Mouse (Mus musculus) stomach, postnatal 0 days (tissue): ENCODE measurements around the gene Zdhhc1. TPM values are rescaled to one million over a fixed set of nuclear protein-coding genes. Genes with fewer than 3 reads are reported as not detected.

ENCODE experiments used
- ATAC-seq: fragments of 200-750 bp; cut with Nextera tagmentation; 2 replicates; pipeline ENCODE4 v1.8.0; 2017; ENCODE audit not compliant: low FRiP score, low TSS enrichment
- DNase-seq: peaks from one replicate; pipeline ENCODE4 v3.0.0-alpha.2; 2016; ENCODE audit warnings: low spot score
- H3K27ac ChIP-seq: fragments of 300-500 bp; sonication (generic); replicated peaks from 2 replicates; pipeline ENCODE4 v1.5.1; 2014; ENCODE audit warnings: mild to moderate bottlenecking, control low read depth
- H3K27me3 ChIP-seq: fragments of 300-500 bp; sonication (generic); 2 replicates; pipeline ENCODE4 v1.6.1; 2014; ENCODE audit warnings: low read length; ENCODE audit not compliant: control insufficient read depth, insufficient read depth
- H3K36me3 ChIP-seq: fragments of 300-500 bp; sonication (generic); 2 replicates; pipeline ENCODE4 v1.6.1; 2014; ENCODE audit warnings: low read length, mixed read lengths; ENCODE audit not compliant: control insufficient read depth, insufficient read depth
- H3K4me1 ChIP-seq: fragments of 300-500 bp; sonication (generic); replicated peaks from 2 replicates; pipeline ENCODE4 v1.6.1; 2014; ENCODE audit warnings: antibody characterized with exemption; ENCODE audit not compliant: control insufficient read depth, insufficient read depth
- H3K4me2 ChIP-seq: fragments of 300-500 bp; sonication (generic); replicated peaks from 2 replicates; pipeline ENCODE4 v1.6.1; 2014; ENCODE audit warnings: low read depth, mild to moderate bottlenecking, control low read depth, moderate library complexity
- H3K4me3 ChIP-seq: fragments of 300-500 bp; sonication (generic); 2 replicates; pipeline ENCODE4 v1.5.1; 2014; ENCODE audit warnings: low read depth, low read length, control low read depth
- H3K9ac ChIP-seq: fragments of 300-500 bp; sonication (generic); 2 replicates; pipeline ENCODE4 v1.6.1; 2014; ENCODE audit warnings: mild to moderate bottlenecking, low read length, control low read depth, mixed read lengths
- H3K9me3 ChIP-seq: fragments of 300-500 bp; sonication (generic); 2 replicates; pipeline ENCODE4 v1.6.1; 2016; ENCODE audit warnings: low read length; ENCODE audit not compliant: control insufficient read depth
- CTCF ChIP-seq: IDR thresholded peaks from 2 replicates; pipeline ENCODE4 v1.5.1; 2016; ENCODE audit warnings: antibody characterized with exemption, low read depth, mild to moderate bottlenecking, moderate library complexity
- EP300 ChIP-seq: optimal IDR thresholded peaks from 2 replicates; pipeline ENCODE3; 2016; ENCODE audit warnings: antibody characterized with exemption
- WGBS: fragments of 180-500 bp; shearing (Covaris S2); extraction: QIAGEN DNeasy Blood & Tissue Kit; methylation state at CpG from one replicate; pipeline ENCODE4 v1.1.7; 2014; 5-methylcytosine and 5-hydroxymethylcytosine counted together
- polyA plus RNA-seq: library from polyadenylated mRNA; unstranded; fragments of >200 nt; fragmentation: Nextera tagmentation; extraction: Ambion mirVana; gene quantifications from 2 replicates; pipeline ENCODE4 v1.2.1, GENCODE M21; 2015

Zdhhc1 gene
- polyA plus RNA-seq, 1 experiment from 2014 or later = 15.6 TPM

GRCm38 (mm10) chr8:105542032-105542656 is 45.4 kb upstream of the Zdhhc1 start:
- no peaks in the 10 kb centered on the region for H3K27me3 ChIP-seq
- H3K4me1 ChIP-seq = no peaks in the 10 kb centered on the region
- peaks cover 9% of the 10 kb centered on the region for H3K36me3 ChIP-seq
- H3K4me3 ChIP-seq = no peak overlapping the region
- TF ChIP-seq CTCF (no peak), EP300 (no peak)
- no peaks in the 10 kb centered on the region for H3K9me3 ChIP-seq
- no peak for DNase-seq
- no peak overlapping the region for H3K4me2 ChIP-seq
- 77% methylated on average over 3 of the region's 3 CpGs for WGBS
- no peak overlapping the region for H3K9ac ChIP-seq
- H3K27ac ChIP-seq = no peak overlapping the region
- no peak for ATAC-seq

- H3K36me3 ChIP-seq = peaks cover 12% of the 10 kb centered on the region
- H3K4me3 ChIP-seq = no peak overlapping the region
- no peaks in the 10 kb centered on the region for H3K4me1 ChIP-seq
- no peak for TF ChIP-seq CTCF
- TF ChIP-seq EP300 = no peak
- no peak overlapping the region for H3K4me2 ChIP-seq
- H3K9me3 ChIP-seq = no peaks in the 10 kb centered on the region
- no peaks in the 10 kb centered on the region for H3K27me3 ChIP-seq
- ATAC-seq (no peak), DNase-seq (no peak)
- H3K9ac ChIP-seq = no peak overlapping the region
- 84% methylated on average over 4 of the region's 4 CpGs for WGBS
- H3K27ac ChIP-seq = no peak overlapping the region
These were observed 42.2 kb upstream of the Zdhhc1 start for GRCm38 (mm10) chr8:105538940-105539339.

GRCm38 (mm10) chr8:105537011-105537677 is 40.4 kb upstream of the Zdhhc1 start:
- no peak for ATAC-seq

GRCm38 (mm10) chr8:105536546-105536945 is 39.8 kb upstream of the Zdhhc1 start:
- Histone ChIP-seq H3K9me3 (no peaks in the 10 kb centered on the region), H3K27me3 (no peaks in the 10 kb centered on the region), H3K36me3 (peaks cover 12% of the 10 kb centered on the region), H3K9ac (no peak overlapping the region), H3K4me3 (no peak overlapping the region), H3K27ac (no peak overlapping the region), H3K4me1 (no peaks in the 10 kb centered on the region; the same call in none of the 2 replicates), H3K4me2 (no peak overlapping the region)
- DNase-seq (no peak), ATAC-seq (no peak)
- 57% methylated on average over 3 of the region's 3 CpGs for WGBS
- TF ChIP-seq CTCF = no peak
- no peak for TF ChIP-seq EP300

More at GRCm38 (mm10) chr8:105537011-105537677, 40.4 kb upstream of the Zdhhc1 start:
- Histone ChIP-seq H3K4me1 (no peaks in the 10 kb centered on the region; the same call in none of the 2 replicates), H3K4me3 (no peak overlapping the region), H3K9ac (no peak overlapping the region), H3K36me3 (peaks cover 12% of the 10 kb centered on the region), H3K27me3 (no peaks in the 10 kb centered on the region), H3K9me3 (no peaks in the 10 kb centered on the region), H3K27ac (no peak overlapping the region), H3K4me2 (no peak overlapping the region)
- TF ChIP-seq EP300 (no peak), CTCF (no peak)
- no peak for DNase-seq
- 69% methylated on average over 6 of the region's 6 CpGs for WGBS

- DNase-seq = peak; percentile 86
- Histone ChIP-seq H3K9me3 (no peaks in the 10 kb centered on the region), H3K36me3 (peaks cover 13% of the 10 kb centered on the region), H3K4me2 (no peak overlapping the region), H3K4me1 (no peaks in the 10 kb centered on the region; the same call in none of the 2 replicates), H3K27me3 (no peaks in the 10 kb centered on the region), H3K4me3 (no peak overlapping the region), H3K27ac (peak overlapping the region; percentile 80), H3K9ac (no peak overlapping the region)
- 0% methylated on average over 1 of the region's 1 CpGs for WGBS
- TF ChIP-seq EP300 = no peak
- peak; percentile 89 for TF ChIP-seq CTCF
- ATAC-seq = peak; percentile 67
These were observed 37.2 kb upstream of the Zdhhc1 start for GRCm38 (mm10) chr8:105533892-105534329.

GRCm38 (mm10) chr8:105533439-105533838 is 36.7 kb upstream of the Zdhhc1 start:
- WGBS = 14% methylated on average over 2 of the region's 2 CpGs
- H3K4me3 ChIP-seq = no peak overlapping the region
- H3K9ac ChIP-seq = no peak overlapping the region
- H3K27ac ChIP-seq = peak overlapping the region; percentile 80
- no peaks in the 10 kb centered on the region for H3K27me3 ChIP-seq
- ATAC-seq (peak; percentile 71), DNase-seq (no peak)
- H3K9me3 ChIP-seq = no peaks in the 10 kb centered on the region
- no peak for TF ChIP-seq CTCF
- TF ChIP-seq EP300 = no peak
- peaks cover 9% of the 10 kb centered on the region for H3K36me3 ChIP-seq
- H3K4me1 ChIP-seq = no peaks in the 10 kb centered on the region; the same call in none of the 2 replicates
- H3K4me2 ChIP-seq = no peak overlapping the region
